Mouse (Mus musculus) thymus, postnatal 25 days (tissue): ENCODE data around the gene Crx.
"Not testable (repeated sequence)": the region's sequence is repeated elsewhere in the genome, so short reads cannot be mapped to it uniquely, and the experiment has no call there.

ENCODE experiments used
- DNase-seq: peaks from one replicate; pipeline ENCODE4 v3.0.0; 2022

Crx gene

DNA sequence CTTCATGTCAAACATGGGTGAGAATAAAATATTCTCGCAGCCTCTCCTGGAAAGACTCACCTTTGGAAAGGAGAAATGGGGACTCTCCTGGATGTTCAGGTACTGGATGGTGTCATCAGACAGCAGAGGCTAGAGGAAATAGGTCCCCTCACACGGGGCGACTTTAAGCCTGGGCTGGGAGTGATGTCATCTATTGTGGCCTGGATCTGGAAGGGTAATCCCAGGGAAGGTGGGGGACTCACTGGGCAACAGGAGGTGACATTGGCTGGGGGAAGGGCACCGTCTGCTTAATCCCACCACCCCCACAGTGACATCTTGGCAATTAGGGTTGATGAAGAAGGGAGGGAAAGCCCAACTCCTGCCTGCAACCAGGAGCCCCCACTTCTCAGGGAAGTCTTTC, at the start of gene Crx:
Crx (minus strand) TSS at position 213 of the 400 bp plus-strand sequence.
- no peak for DNase-seq

DNA sequence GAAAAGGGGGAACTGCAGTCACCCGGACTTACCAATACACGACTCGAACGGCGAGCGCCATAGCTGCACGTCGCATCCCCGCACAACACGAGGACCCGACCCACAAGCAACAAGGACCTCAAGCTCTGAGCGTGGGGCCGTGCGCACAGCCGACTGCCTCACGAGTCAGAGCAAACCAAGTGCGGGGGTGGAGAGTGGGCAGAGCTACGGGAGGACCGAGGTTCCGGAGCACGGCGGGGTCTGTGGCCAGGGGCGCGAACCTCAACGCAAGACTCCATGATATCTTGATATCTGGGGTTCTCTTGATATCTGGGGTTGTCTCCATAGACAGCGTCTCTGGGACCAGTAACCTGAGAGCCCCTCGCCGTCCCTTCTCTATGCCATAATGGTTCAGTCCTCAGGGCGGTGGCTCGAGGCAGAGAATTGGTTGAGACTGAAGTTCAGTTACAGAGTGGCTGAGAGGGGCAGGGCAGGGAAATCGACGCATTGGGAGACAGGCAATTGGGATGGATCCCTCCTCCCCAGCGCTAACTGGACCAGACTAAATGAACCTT, 42.5 kb upstream of the Crx start, which contains the start of gene Selenow:
Selenow (minus strand) TSS at position 183 of the 554 bp plus-strand sequence.
- peak; percentile 93 for DNase-seq

DNA sequence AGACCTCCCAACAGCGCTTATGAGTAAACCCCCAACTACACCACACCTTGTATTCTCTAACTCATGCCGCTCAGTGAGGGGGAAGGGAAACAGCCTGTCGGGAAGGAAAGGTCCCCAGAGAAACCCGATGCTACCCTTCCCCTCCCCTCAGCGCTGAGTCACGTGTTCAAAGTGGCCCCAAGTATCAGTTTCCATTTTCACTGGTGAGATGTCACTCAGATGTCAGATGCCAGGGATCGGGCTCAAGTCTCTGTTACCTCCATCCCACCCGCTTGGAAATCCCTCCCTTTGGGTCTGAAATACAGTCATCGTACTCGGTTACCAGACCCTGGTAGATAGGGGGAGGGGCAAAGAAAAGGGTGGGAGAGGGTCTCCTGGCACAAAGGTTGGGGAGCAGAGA, 42.0 kb upstream of the Crx start:
- DNase-seq: peak; percentile 58

DNA sequence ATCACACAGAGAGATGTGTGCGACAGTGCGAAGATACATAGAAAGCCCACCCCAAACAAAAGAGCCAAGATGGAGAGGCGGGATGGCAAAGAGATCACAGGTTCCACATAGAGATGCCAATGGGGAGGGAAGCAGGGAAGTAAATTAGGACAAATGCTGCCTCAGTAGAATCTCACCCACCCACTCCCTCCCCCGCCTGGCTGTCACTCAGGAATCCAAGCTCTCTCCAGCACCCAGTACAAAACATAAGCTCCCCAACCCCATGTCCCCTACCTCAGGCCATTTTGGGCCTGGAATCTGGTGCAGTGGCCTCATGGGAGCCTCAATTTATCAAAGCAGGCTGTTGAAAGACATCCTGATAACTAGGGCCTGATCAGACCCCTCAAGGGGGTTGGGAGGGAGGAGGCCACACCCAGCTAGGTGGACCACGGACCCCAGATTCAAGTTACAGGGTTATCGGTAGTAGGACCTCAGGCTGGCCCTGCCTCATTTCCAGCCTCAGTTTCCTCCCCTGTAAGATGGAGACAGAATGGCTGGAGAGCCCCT, 41.0 kb upstream of the Crx start:
- DNase-seq: no peak

DNA sequence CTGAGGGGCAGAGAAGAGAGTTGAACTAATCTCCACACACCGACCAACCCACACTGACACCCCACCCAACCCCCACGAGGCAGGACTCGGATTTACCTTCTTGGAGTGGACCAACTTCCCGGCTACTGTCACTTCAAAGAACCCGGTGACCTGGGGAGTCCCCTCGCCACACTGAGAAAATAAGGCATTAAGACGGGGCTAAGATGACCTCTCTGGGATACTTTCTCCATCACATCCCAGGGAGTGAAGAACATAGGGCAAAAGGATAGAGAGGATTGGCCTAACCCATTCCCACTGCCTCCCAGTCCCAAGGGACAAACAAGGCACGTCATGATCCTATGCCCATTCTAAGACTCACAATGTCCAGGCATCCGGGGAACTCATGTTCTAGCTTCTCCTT, 40.2 kb upstream of the Crx start:
- no peak for DNase-seq

DNA sequence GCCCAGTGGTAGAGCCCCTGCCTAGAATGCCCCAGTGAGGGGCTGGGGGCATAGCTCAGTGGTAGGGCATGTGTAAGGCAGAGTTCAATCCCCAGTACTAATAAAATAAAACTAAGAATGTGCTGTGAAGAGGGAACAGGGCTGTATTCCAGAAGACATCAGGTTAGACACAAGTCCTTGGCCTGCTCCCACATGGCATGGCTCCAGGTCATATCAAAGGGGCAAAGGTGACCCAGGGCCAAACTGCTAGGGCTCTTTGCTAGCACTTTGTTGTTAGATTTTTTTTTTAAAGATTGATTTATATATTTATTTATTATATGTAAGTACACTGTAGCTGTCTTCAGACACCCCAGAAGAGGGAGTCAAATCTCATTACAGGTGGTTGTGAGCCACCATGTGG, 38.6 kb upstream of the Crx start:
- DNase-seq: no peak

DNA sequence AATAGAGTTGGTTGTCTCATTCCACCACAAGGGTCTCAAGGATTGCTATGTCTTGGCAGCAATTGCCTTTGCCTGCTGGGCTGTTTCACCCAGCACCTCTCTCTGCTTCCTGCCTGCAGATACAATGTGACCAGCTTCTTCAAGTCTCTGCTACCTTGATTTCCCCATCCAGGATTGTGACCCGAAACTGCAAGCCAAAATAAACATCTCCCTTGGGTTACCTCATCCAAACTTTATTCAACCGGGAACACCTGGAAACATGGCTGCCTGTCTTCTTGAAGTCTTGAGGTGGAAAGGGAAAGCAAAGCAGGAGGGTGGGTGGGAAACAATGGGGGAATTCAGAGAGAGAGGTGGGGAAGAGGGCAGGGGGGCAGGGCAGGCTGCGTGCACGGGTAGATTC, 37.2 kb upstream of the Crx start:
- no peak for DNase-seq

- DNase-seq: no peak
Measured at GRCm38 (mm10) chr7:15916134-15916723, 36.5 kb upstream of the Crx start.

GRCm38 (mm10) chr7:15915695-15916094, 35.9 kb upstream of the Crx start:
- not testable (repeated sequence) for DNase-seq

GRCm38 (mm10) chr7:15914751-15915150, 35.0 kb upstream of the Crx start:
- no peak for DNase-seq

GRCm38 (mm10) chr7:15914252-15914651, 34.5 kb upstream of the Crx start:
- peak; percentile 52 for DNase-seq

- peak; percentile 70 for DNase-seq
Measured at GRCm38 (mm10) chr7:15912183-15912582, 32.4 kb upstream of the Crx start.

- no peak for DNase-seq
Measured at GRCm38 (mm10) chr7:15910521-15910920, 30.8 kb upstream of the Crx start.

GRCm38 (mm10) chr7:15907971-15908590, 28.3 kb upstream of the Crx start:
- no peak for DNase-seq

- no peak for DNase-seq
Measured at GRCm38 (mm10) chr7:15906602-15907001, 26.8 kb upstream of the Crx start.

DNA sequence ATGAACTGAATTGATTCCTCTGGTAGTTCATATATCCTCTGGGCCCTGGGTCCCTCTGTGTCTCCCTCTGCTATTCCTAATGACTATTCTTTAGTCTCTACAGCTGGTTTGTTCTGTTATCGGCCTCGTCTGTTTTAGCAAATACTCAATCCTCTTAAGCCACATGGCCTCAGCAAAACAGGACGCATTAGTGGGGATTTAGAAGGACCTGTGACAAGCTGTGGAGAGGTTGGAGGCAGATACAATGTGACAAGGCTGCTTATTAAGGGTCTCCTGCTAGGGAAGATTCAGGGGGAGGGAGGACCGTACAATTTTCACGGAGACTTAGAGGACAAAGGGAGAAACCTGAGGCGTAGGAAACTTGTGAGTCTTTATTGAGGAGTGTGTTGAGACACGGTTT, 26.1 kb upstream of the Crx start:
- no peak for DNase-seq

DNA sequence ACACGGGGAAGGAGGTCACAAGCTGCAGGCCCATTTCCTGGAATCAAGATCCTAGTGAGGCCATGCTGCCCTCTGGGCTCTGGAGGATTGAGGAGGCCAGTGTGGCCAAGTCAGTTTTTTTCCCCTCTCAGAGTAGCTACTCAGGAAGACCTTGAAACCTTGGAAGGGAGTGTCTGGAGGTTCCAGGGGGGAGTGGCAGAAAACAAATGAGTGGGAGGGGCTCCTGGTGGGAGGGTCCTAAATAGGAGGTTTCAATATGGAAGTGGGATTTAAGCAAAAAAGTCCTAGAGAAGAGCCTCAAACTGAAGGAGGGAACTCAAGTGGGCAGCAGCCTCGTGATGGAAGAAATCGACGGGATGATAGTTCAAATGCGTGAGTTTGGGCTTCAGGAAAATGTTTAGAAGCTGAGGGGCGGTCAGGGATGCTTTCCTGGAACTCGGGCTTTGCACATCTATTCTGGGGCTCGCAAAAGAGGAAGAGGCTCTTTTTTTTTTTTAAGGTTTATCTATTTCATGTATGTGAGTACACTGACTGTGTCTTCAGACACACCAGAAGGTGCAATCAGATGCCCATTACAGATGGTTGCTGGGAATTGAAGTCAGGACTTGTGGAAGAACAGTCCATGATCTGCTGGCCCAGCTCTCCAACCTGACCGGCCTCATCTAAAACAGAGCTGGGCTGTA, 21.7 kb upstream of the Crx start:
- DNase-seq: no peak

DNA sequence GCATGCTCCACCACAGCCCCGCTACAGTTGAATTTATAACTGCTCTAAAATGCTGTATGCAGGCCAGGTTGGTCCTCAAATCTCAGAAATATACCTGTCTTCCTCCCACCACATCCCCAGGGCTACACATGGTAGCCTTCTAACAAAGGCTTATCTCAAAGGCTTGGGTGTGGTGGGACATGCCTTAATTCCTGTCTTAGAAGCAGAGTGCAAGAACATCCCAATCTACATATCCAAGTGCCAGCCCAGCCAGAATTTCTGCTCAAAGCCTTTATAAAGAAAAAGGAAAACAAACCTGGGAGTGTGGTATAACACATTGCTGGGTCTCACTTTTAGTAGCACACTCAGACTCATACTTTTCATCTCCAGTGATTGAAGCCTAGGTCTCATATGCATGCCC, 14.5 kb upstream of the Crx start:
- no peak for DNase-seq

- DNase-seq: no peak
Measured at GRCm38 (mm10) chr7:15884127-15884526, 4.4 kb upstream of the Crx start.

- no peak for DNase-seq
Measured at GRCm38 (mm10) chr7:15882317-15882716, 2.5 kb upstream of the Crx start, which contains the start of gene Crxos. TSS of gene Crxos (plus strand) at chr7:15882617.

- no peak for DNase-seq
Measured at GRCm38 (mm10) chr7:15881831-15882230, 2.1 kb upstream of the Crx start.

DNA sequence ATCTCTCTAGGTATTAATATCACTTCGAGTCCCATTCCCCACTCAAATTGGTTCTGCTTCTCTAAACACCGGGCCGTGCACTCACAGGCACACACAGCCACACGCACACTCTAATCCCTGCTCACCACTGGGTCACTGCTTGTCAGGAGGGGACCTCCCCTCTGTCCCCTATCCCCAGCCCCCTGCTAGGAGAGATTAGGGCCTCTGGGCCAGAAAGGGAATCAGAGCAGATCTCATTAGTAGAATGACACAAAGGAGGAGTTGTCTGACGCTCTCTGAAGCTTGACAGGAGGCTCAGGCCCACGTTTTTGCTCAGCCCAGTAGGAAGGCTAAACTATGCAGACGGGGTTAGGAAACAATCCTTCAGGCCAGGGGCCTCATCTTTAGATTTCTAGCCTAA, 1.6 kb upstream of the Crx start:
- no peak for DNase-seq

GRCm38 (mm10) chr7:15864104-15864503, 15.7 kb downstream of the Crx start:
- DNase-seq: no peak

DNA sequence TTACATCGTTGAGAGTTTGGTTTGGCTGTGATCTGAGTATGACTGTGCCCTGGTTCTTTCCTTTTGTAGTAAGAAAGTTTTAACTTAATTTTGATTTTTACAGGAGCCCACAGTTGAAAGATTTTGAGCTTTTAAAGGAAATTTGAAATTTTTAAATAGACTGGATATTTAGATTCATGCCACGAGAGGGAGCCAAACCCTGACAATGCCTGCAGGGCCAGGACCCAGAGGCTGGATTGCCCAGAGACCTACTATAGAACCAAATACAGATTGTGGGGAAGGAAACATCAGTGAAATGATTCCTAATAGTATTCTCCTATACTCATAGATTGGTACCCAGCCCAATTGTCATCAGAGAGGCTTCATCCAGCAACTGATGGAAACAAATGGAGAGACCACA, 20.1 kb downstream of the Crx start:
- DNase-seq: no peak
